ENCODE assay signal across 16 mouse cellular contexts in the genomic region with DNA sequence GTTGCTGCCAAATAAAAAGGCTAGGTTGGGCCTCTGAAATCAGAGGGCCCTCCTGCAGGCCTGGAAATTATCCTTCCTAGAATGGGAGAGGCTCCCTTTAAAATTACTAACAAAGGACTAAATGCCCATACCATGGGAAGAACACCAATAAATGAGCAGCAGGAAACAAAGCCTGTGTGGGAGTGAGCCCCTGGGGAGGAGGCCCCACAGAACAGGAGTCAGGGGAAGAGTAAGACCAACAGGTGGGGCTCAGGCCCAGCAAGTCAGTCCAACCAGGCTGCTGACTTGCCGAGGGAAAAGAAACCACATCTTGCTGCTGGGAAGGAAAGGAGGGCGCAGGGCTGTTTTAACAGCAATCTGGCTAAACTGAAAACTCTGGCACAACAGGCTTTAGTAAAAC.
"Had no signal": no experiment of that assay in that cellular context is flagged by ENCODE, and none has a peak within 500 bp of the region (broad histone marks: within the 10 kb centered on the region; RNA-seq: fewer than 3 reads in every experiment).

No protein-coding gene starts in this region.

- H3K4me2 ChIP-seq: neural tube, embryonic 13.5 days; neural tube, embryonic 15.5 days; stomach, embryonic 15.5 days had no signal

- DNase-seq: retina, postnatal 1 day; right cerebral cortex, adult 18-20 months; right cerebral cortex, postnatal 14 days; right cerebral cortex, postnatal 25 days; right cerebral cortex, postnatal 4 days; spleen, adult 18-20 months; thymus, adult 18-20 months; thymus, adult 2 months; thymus, postnatal 14 days; thymus, postnatal 25 days; thymus, postnatal 36 days; thymus, postnatal 4 days had no signal

- H3K9me3 ChIP-seq: neural tube, embryonic 13.5 days; neural tube, embryonic 15.5 days; stomach, embryonic 15.5 days had no signal

- H3K9ac ChIP-seq: neural tube, embryonic 13.5 days; neural tube, embryonic 15.5 days; stomach, embryonic 15.5 days had no signal

- H3K27me3 ChIP-seq: neural tube, embryonic 13.5 days; neural tube, embryonic 15.5 days; stomach, embryonic 15.5 days had no signal

- H3K27ac ChIP-seq: neural tube, embryonic 13.5 days; neural tube, embryonic 15.5 days; stomach, embryonic 15.5 days; stomach, postnatal 0 days had no signal

- H3K4me3 ChIP-seq: neural tube, embryonic 13.5 days; neural tube, embryonic 15.5 days; stomach, embryonic 15.5 days had no signal

- H3K4me1 ChIP-seq: neural tube, embryonic 13.5 days; neural tube, embryonic 15.5 days; stomach, embryonic 15.5 days had no signal
